Mouse (Mus musculus): ENCODE measurements at regions not wholly inside any gene's neighbourhood (a gene's known extent, or its start where the extent isn't known, plus 50 kb on each side); places are given as distances from the start of the nearest gene placed in this dataset.

DNA sequence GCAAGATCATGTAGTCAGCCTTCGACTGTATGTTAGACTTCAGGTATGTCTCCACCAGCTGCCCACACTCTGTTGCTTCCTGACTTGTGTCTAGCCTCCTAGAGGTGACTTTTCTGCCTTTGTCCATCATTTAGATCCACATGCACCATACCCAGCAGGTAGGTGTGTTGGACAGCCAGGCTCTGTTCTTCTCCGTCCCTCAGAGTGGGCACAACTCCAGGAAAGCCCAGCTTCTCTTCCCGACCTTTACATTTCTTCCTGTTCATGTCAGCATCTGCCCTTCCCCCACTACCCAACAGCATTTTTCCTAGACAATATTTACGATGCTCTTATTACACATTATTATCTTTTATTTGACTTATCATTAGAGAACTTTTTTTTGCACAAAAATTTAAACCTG lies 366.4 kb downstream of the Nkx6-1 start:
- Histone ChIP-seq H3K27me3 (ENCODE audit: control insufficient read depth, insufficient read depth, low read length) (no peaks in the 10 kb centered on the region), H3K27ac (ENCODE audit: insufficient read depth, low read length) (no peak overlapping the region), H3K4me3 (ENCODE audit: extremely low read depth, insufficient read depth, insufficient read length) (no peak overlapping the region), H3K4me1 (ENCODE audit: control insufficient read depth, insufficient read depth, insufficient read length) (no peaks in the 10 kb centered on the region), H3K36me3 (ENCODE audit: control insufficient read depth, insufficient read depth, low read length) (no peaks in the 10 kb centered on the region)
- no peak for DNase-seq (ENCODE audit: low read depth in 1 of 2, low spot score in 2 of 2)
- WGBS = 71% methylated on average over 4 of the region's 4 CpGs
- TF ChIP-seq POLR2A (IDR thresholded peaks at IDR 0.05; ENCODE audit: low read depth, low read length) (no peak), CTCF (IDR thresholded peaks at IDR 0.05; ENCODE audit: extremely low read depth, insufficient read depth, insufficient read length, insufficient replicate concordance) (no peak)

DNA sequence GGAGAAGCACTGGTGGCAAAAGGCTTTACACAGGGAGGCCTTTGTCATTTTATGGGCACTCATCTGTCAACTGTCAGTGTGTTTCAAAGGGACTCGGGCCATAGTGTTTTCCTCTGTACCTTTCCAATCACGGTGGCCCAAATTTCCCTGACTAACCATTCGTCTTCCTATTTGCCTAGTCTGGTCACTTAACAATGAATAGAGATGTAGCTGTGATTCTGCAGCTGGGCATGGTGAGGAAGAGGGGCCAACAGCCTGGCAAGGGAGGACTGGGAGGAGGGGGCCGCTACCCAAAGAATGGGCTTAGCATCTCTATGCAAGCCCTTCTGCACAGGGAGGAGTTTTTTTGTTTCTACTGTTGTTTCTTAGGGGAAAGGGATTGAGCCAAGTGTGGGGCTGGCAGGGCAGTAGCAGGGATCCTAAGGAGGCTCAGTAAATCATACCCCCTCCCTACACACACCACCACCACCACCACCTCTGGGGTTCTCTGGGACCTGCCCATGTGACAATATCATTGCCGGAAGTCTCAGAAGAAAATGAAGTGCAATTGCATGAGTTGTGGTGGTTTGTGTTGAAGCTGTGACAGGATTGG lies 367.2 kb downstream of the Nkx6-1 start:
- Histone ChIP-seq H3K27ac (ENCODE audit: insufficient read depth, low read length) (no peak overlapping the region), H3K27me3 (ENCODE audit: control insufficient read depth, insufficient read depth, low read length) (no peaks in the 10 kb centered on the region), H3K4me1 (ENCODE audit: control insufficient read depth, insufficient read depth, insufficient read length) (no peaks in the 10 kb centered on the region), H3K36me3 (ENCODE audit: control insufficient read depth, insufficient read depth, low read length) (no peaks in the 10 kb centered on the region), H3K4me3 (ENCODE audit: extremely low read depth, insufficient read depth, insufficient read length) (no peak overlapping the region)
- TF ChIP-seq POLR2A (IDR thresholded peaks at IDR 0.05; ENCODE audit: low read depth, low read length) (no peak), CTCF (IDR thresholded peaks at IDR 0.05; ENCODE audit: extremely low read depth, insufficient read depth, insufficient read length, insufficient replicate concordance) (no peak)
- 50% methylated on average over 5 of the region's 5 CpGs for WGBS
- no peak for DNase-seq (ENCODE audit: low read depth in 1 of 2, low spot score in 2 of 2)

DNA sequence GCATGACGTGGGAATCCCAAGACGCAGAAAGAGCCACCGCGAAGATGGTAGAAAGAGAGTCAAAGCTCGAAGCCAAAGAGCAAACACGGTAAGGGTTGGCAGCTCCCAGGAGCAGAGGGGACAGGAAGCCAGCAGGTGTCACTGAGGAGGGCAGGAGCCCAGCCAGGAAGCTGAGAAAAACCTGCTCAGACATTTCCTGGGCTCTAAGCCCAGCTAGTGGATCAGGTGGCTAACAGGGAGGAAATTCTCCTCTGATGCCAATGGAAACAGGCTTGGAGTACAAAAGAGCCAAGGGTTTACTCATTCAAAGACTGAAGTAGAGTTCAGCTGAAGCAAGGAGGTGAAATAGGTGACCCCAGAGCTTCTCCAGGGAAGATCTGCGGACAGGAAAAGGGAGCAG lies 368.9 kb downstream of the Nkx6-1 start:
- TF ChIP-seq POLR2A (IDR thresholded peaks at IDR 0.05; ENCODE audit: low read depth, low read length) = no peak
- TF ChIP-seq CTCF (IDR thresholded peaks at IDR 0.05; ENCODE audit: extremely low read depth, insufficient read depth, insufficient read length, insufficient replicate concordance) = no peak
- no peak overlapping the region for H3K27ac ChIP-seq (ENCODE audit: insufficient read depth, low read length)
- no peaks in the 10 kb centered on the region for H3K27me3 ChIP-seq (ENCODE audit: control insufficient read depth, insufficient read depth, low read length)
- H3K4me3 ChIP-seq (ENCODE audit: extremely low read depth, insufficient read depth, insufficient read length) = no peak overlapping the region
- no peaks in the 10 kb centered on the region for H3K4me1 ChIP-seq (ENCODE audit: control insufficient read depth, insufficient read depth, insufficient read length)
- DNase-seq (ENCODE audit: low read depth in 1 of 2, low spot score in 2 of 2) = no peak
- H3K36me3 ChIP-seq (ENCODE audit: control insufficient read depth, insufficient read depth, low read length) = no peaks in the 10 kb centered on the region
- WGBS = 68% methylated on average over 7 of the region's 7 CpGs

DNA sequence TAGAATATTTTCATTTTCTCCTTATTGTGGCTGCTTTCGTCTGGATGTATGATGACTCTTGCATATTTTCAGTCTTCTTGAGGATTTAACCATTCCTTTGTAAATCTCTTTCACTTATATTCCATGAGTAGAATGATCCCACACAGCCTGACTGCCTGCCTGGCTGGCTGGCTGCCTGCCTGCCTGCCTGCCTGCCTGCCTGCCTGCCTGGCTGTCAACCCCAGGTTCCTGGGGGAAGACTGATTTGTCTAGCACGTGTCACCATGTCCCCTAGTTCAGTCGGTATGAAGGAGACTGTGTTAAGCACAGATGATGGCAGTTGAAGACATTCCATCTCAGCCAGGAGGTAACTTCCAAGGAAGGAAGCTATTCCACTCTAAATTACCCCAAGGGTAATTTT lies 370.8 kb downstream of the Nkx6-1 start:
- no peak for DNase-seq (ENCODE audit: low read depth in 1 of 2, low spot score in 2 of 2)
- no peaks in the 10 kb centered on the region for H3K36me3 ChIP-seq (ENCODE audit: control insufficient read depth, insufficient read depth, low read length)
- H3K4me1 ChIP-seq (ENCODE audit: control insufficient read depth, insufficient read depth, insufficient read length) = no peaks in the 10 kb centered on the region
- H3K27me3 ChIP-seq (ENCODE audit: control insufficient read depth, insufficient read depth, low read length) = no peaks in the 10 kb centered on the region
- no peak for TF ChIP-seq POLR2A (IDR thresholded peaks at IDR 0.05; ENCODE audit: low read depth, low read length)
- TF ChIP-seq CTCF (IDR thresholded peaks at IDR 0.05; ENCODE audit: extremely low read depth, insufficient read depth, insufficient read length, insufficient replicate concordance) = no peak
- no peak overlapping the region for H3K27ac ChIP-seq (ENCODE audit: insufficient read depth, low read length)
- H3K4me3 ChIP-seq (ENCODE audit: extremely low read depth, insufficient read depth, insufficient read length) = no peak overlapping the region
- 60% methylated on average over 3 of the region's 3 CpGs for WGBS

DNA sequence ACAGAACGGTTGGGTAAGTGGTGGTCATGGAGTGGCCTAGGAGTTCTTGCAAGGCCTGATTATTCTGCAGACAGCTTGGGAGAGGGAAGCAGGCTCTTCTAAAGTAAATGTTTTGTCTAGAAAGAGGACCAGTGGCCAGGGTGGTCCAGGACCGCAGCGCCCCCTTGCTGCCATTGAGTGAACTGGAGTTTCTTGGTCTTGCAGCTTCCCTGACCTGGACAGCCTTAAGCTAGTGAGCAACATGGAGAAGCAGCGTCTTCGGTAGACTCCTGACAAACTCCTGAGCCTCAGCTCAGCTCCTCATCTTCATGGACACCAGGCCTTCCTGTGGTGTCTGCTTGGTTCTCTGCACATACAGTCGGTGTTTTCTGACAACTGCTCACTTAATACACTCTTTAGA lies 376.4 kb downstream of the Nkx6-1 start:
- TF ChIP-seq CTCF (IDR thresholded peaks at IDR 0.05; ENCODE audit: extremely low read depth, insufficient read depth, insufficient read length, insufficient replicate concordance) = peak; percentile 42; the same call in 1 of the 2 replicates
- no peak for TF ChIP-seq POLR2A (IDR thresholded peaks at IDR 0.05; ENCODE audit: low read depth, low read length)

DNA sequence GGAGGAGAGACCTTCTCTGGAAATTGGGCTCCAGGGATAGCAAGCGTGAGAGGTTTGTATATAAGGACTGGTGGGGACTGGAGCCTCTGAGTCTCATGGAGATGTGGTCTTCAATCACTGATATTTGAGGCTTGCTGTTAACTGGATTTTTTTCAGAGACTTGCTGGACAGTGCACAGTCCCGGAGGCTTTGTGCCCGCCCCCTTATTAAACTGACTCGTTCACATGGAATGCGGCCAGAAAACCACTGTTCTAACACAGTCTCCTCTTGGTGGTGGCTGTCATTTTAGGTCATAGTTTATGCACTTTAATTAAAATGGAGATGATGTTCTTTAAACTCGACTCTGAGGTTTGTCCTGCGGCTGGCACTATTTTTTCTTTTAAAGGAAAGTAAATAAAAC lies 378.9 kb downstream of the Nkx6-1 start:
- H3K36me3 ChIP-seq (ENCODE audit: control insufficient read depth, insufficient read depth, low read length) = no peaks in the 10 kb centered on the region
- no peaks in the 10 kb centered on the region for H3K4me1 ChIP-seq (ENCODE audit: control insufficient read depth, insufficient read depth, insufficient read length)
- H3K27ac ChIP-seq (ENCODE audit: insufficient read depth, low read length) = no peak overlapping the region
- TF ChIP-seq CTCF (IDR thresholded peaks at IDR 0.05; ENCODE audit: extremely low read depth, insufficient read depth, insufficient read length, insufficient replicate concordance) (no peak), POLR2A (IDR thresholded peaks at IDR 0.05; ENCODE audit: low read depth, low read length) (no peak)
- DNase-seq (ENCODE audit: low read depth in 1 of 2, low spot score in 2 of 2) = no peak
- H3K4me3 ChIP-seq (ENCODE audit: extremely low read depth, insufficient read depth, insufficient read length) = no peak overlapping the region
- H3K27me3 ChIP-seq (ENCODE audit: control insufficient read depth, insufficient read depth, low read length) = no peaks in the 10 kb centered on the region
- 68% methylated on average over 7 of the region's 7 CpGs for WGBS

More for the DNA sequence above, 376.4 kb downstream of the Nkx6-1 start:
- Histone ChIP-seq H3K27me3 (ENCODE audit: control insufficient read depth, insufficient read depth, low read length) (no peaks in the 10 kb centered on the region), H3K27ac (ENCODE audit: insufficient read depth, low read length) (no peak overlapping the region), H3K36me3 (ENCODE audit: control insufficient read depth, insufficient read depth, low read length) (no peaks in the 10 kb centered on the region), H3K4me3 (ENCODE audit: extremely low read depth, insufficient read depth, insufficient read length) (no peak overlapping the region), H3K4me1 (ENCODE audit: control insufficient read depth, insufficient read depth, insufficient read length) (no peaks in the 10 kb centered on the region)
- 55% methylated on average over 6 of the region's 6 CpGs for WGBS
- peak in 1 of 2 experiments; percentile 31 for DNase-seq (ENCODE audit: low read depth in 1 of 2, low spot score in 2 of 2)

DNA sequence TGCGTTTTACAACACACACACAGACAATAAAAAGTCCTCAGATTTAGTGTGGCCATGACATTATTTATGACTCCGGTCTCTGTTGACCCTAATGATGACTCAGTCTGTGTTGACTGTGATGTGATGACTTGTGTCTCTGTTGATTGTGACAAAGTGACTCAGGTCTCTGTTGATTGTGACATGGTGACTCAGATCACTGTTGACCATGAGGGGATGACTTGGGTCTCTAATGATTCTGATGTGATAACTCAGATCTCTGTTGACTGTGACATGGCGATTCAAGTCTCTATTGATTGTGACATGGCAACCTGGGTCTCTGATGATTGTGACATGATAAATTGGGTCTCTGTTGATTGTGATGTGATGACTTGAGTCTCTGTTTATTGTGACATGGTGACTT lies 405.0 kb downstream of the Gpat3 start:
- no peaks in the 10 kb centered on the region for H3K36me3 ChIP-seq (ENCODE audit: control insufficient read depth, insufficient read depth, low read length)

More for the DNA sequence above, 405.0 kb downstream of the Gpat3 start:
- 89% methylated on average over 3 of the region's 3 CpGs for WGBS
- Histone ChIP-seq H3K4me3 (ENCODE audit: extremely low read depth, insufficient read depth, insufficient read length) (no peak overlapping the region), H3K27ac (ENCODE audit: insufficient read depth, low read length) (no peak overlapping the region), H3K4me1 (ENCODE audit: control insufficient read depth, insufficient read depth, insufficient read length) (no peaks in the 10 kb centered on the region), H3K27me3 (ENCODE audit: control insufficient read depth, insufficient read depth, low read length) (no peaks in the 10 kb centered on the region)
- DNase-seq (ENCODE audit: low read depth in 1 of 2, low spot score in 2 of 2) = no peak
- TF ChIP-seq CTCF (IDR thresholded peaks at IDR 0.05; ENCODE audit: extremely low read depth, insufficient read depth, insufficient read length, insufficient replicate concordance) (no peak), POLR2A (IDR thresholded peaks at IDR 0.05; ENCODE audit: low read depth, low read length) (no peak)

Measured in spleen, adult 2 months (tissue).